Mouse (Mus musculus) neutrophil, adult 65 days (primary cell): Measurements from ENCODE around the gene Arhgap28. TPM values are rescaled to one million over a fixed set of nuclear protein-coding genes. Genes with fewer than 3 reads are reported as not detected.

Experiments used
- total RNA-seq: library from RNA; stranded (reverse); gene quantifications from 2 replicates; pipeline ENCODE4 v1.2.4, GENCODE M21; 2023

Gene Arhgap28
- 0.14 TPM in 1 of 2 replicates, not detected in the other for total RNA-seq

GRCm38 (mm10) chr17:68003741-68004560 is at the start of gene Arhgap28:
Arhgap28 (minus strand) TSS chr17:68004120.

